Mouse (Mus musculus) right cerebral cortex, postnatal 25 days (tissue): ENCODE data around the gene Scimp.
"Not testable (repeated sequence)": the region's sequence is repeated elsewhere in the genome, so short reads cannot be mapped to it uniquely, and the experiment has no call there.

Experiments used
- DNase-seq: peaks from one replicate; pipeline ENCODE4 v3.0.0; 2022

Gene Scimp

GRCm38 (mm10) chr11:70811471-70812240 lies 730 bp downstream of the Scimp start:
- DNase-seq, result no peak

- DNase-seq, result no peak
Observed at GRCm38 (mm10) chr11:70811041-70811440, 1.3 kb downstream of the Scimp start.

- DNase-seq, result no peak
Observed at GRCm38 (mm10) chr11:70809011-70809410, 3.4 kb downstream of the Scimp start.

- DNase-seq, result no peak
Observed at GRCm38 (mm10) chr11:70808101-70808500, 4.3 kb downstream of the Scimp start.

GRCm38 (mm10) chr11:70807630-70808029 lies 4.8 kb downstream of the Scimp start:
- no peak for DNase-seq

- DNase-seq, result no peak
Observed at GRCm38 (mm10) chr11:70806697-70807096, 5.7 kb downstream of the Scimp start.

GRCm38 (mm10) chr11:70805641-70806175 lies 6.7 kb downstream of the Scimp start:
- no peak for DNase-seq

GRCm38 (mm10) chr11:70804395-70804794 lies 8.0 kb downstream of the Scimp start:
- DNase-seq, result no peak

- no peak for DNase-seq
Observed at GRCm38 (mm10) chr11:70803711-70804200, 8.6 kb downstream of the Scimp start.

- DNase-seq, result no peak
Observed at GRCm38 (mm10) chr11:70802865-70803261, 9.5 kb downstream of the Scimp start.

GRCm38 (mm10) chr11:70802208-70802864 lies 10.1 kb downstream of the Scimp start:
- DNase-seq, result no peak

GRCm38 (mm10) chr11:70792409-70792808 lies 20.0 kb downstream of the Scimp start:
- DNase-seq, result no peak

GRCm38 (mm10) chr11:70791676-70792075 lies 20.7 kb downstream of the Scimp start:
- DNase-seq, result no peak

GRCm38 (mm10) chr11:70790874-70791551 lies 21.4 kb downstream of the Scimp start:
- no peak for DNase-seq

- no peak for DNase-seq
Observed at GRCm38 (mm10) chr11:70790426-70790825, 22.0 kb downstream of the Scimp start.

GRCm38 (mm10) chr11:70788972-70789655 lies 23.3 kb downstream of the Scimp start:
- no peak for DNase-seq

- no peak for DNase-seq
Observed at GRCm38 (mm10) chr11:70787052-70787451, 25.3 kb downstream of the Scimp start.

- DNase-seq, result no peak
Observed at GRCm38 (mm10) chr11:70785908-70786307, 26.5 kb downstream of the Scimp start.

GRCm38 (mm10) chr11:70778058-70778457 lies 34.3 kb downstream of the Scimp start:
- DNase-seq, result not testable (repeated sequence)

GRCm38 (mm10) chr11:70777634-70778033 lies 34.8 kb downstream of the Scimp start:
- DNase-seq, result no peak

GRCm38 (mm10) chr11:70776830-70777571 lies 35.4 kb downstream of the Scimp start:
- DNase-seq, result peak; percentile 65

- DNase-seq, result no peak
Observed at GRCm38 (mm10) chr11:70770804-70771203, 41.6 kb downstream of the Scimp start.
